Mouse (Mus musculus) lung, postnatal 14 days (tissue): ENCODE data around the gene Dennd6a.
"Not testable (repeated sequence)": the region's sequence is repeated elsewhere in the genome, so short reads cannot be mapped to it uniquely, and the experiment has no call there.

ENCODE experiments used
- DNase-seq: peaks from one replicate; pipeline ENCODE4 v3.0.0; 2021

Dennd6a gene

DNA sequence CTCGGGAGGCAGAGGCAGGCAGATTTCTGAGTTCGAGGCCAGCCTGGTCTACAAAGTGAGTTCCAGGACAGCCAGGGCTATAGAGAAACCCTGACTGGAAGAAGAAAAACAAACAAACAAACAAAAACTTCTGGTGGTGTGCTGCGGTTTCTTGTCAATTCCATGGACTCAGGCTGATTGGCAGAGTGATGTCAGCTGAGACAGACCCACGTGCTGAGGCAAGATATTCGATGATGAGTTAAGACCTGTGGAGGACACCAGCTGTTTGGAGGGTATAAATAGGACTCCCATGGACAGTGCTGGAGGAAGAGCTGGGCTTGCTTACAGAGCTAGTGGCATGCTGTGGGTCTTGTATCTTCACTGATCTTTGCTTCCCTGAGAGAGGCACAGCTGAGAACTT lies at the start of gene Dennd6a:
Gene Dennd6a (plus strand): TSS at position 301 of the 400 bp plus-strand sequence.
- DNase-seq: not testable (repeated sequence)

DNA sequence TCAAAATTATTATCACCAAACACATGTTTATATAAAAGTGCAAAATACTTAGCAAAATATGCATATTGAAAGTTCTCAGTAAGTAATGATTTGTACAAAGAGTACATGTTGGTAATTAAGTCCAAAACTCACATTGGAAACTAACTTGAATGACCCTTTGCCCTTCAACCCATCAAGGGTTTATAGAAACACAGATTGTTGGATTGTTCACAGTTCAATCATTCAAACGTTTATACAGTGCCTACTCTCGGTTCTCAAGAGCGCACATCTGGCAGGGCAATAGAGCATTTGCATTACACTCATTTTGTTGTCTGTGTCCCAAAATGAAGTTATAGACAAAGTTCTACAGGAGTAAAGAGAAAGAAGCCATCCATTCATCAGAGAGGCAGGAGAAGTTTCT lies 47.7 kb upstream of the Dennd6a start:
- DNase-seq: no peak

DNA sequence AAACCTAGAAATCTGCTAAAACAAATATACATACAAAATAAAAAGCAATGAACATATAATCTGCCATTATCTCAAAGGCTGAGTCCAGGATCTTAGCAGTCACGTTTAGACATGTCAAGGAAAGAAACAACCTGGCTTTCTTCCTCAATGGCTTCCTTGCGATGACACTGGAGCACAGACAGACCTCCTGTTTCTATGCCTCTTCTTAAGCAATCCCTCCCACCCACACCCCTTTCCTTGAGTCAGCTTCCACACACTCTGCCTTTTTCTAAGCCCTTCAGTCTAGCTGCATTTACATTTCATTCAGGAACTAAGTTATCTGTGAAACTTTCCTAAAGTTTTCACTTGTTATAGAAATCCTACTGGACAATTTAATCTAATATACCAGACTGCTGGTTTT lies 45.4 kb upstream of the Dennd6a start:
- no peak for DNase-seq

DNA sequence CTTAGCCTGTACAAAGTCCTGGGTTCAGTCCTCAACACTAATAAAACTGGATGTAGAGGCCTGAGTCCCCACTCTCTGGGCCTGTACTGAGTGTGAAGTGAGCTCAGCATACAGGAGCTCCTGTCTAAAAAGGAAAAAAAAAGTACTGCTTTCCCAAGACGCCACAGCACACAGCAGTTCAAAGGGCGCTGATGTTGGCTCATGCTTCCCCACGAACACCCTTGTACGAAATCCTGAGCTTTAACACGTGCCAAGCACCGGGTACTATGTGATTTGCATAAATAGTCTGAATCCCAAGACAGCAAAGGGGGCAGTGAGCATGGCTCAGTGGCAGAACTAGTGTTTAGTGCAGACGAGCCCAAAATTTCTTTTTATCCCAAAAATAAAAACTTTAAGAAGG lies 43.3 kb upstream of the Dennd6a start:
- DNase-seq: no peak

DNA sequence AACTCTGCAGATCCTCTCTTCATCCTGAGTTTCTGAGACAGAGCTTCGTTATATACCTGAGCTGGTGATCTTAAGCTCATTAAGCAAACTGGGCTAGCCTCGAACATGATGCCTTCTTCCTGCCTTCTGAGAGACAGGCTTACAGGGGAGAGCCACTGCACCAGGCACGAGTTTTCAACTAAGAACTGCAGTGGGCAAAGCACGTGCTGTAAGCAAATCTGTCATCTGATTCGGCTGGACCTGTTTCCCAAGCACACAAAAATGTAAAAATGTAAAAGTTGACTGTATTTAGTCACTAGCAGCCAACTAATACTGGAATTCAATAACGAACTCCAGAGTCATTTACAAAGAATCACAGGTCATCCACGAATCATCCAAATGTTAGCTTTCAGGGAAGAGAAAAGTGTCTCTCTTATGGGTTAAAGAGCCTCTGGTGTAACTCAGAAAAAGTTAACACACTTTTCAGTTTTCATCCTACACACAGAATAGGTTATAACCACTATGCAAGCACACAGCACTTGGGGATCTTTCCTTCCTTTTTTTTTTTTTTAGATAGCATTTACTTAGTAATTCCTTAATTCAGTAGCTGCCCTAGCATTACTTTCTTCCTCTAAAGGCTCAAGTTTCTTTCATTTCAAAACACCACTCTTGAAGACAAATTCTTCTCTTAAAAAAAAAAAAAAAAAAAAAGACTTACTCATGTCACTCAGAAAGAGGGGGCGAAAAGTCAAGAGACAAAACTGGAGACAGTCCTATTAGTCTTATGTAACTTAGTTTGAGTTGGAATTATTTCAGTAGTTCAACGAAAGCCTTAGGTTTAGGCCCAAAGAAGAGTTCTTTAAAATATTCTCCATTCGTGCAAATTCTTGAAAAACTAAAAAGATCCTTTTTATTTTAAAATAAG lies 42.0 kb upstream of the Dennd6a start:
- DNase-seq: no peak

DNA sequence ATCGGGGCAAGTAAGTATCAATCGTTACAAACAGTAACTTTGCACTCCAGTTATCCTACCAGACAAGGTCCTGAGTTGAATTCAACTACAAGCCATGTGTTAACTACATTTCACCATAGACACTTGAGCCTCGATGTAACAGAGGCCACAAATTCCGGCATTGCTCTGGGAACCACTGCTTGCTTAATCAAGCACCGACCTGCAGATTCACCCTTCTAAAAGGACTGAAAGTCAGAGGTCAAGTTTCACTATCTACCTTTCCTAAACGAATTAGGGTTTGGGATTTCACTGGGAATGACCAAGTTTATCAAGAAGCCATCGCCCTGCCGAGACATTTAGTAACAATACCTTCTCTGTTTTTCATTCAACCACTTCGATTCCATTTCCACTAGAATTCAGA lies 40.9 kb upstream of the Dennd6a start:
- DNase-seq: no peak

DNA sequence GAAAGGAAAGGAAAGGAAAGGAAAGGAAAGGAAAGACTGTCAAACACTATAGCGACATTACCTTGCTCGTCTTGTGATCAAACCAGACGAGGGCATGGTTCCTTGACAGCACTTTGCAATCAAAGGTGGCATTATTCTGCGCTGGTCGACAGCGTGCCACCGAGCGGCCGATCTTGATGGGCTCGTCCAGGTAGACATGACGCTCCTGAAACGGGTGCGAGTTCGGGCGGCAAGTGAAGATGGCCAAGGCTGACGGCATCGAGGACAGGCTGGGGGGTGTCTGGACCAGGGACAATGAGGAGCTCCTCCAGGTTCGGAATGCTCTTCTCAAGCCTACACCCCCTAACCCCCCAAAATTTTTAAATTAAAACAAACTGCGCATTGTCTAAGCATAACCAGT lies 40.4 kb upstream of the Dennd6a start:
- DNase-seq: no peak

DNA sequence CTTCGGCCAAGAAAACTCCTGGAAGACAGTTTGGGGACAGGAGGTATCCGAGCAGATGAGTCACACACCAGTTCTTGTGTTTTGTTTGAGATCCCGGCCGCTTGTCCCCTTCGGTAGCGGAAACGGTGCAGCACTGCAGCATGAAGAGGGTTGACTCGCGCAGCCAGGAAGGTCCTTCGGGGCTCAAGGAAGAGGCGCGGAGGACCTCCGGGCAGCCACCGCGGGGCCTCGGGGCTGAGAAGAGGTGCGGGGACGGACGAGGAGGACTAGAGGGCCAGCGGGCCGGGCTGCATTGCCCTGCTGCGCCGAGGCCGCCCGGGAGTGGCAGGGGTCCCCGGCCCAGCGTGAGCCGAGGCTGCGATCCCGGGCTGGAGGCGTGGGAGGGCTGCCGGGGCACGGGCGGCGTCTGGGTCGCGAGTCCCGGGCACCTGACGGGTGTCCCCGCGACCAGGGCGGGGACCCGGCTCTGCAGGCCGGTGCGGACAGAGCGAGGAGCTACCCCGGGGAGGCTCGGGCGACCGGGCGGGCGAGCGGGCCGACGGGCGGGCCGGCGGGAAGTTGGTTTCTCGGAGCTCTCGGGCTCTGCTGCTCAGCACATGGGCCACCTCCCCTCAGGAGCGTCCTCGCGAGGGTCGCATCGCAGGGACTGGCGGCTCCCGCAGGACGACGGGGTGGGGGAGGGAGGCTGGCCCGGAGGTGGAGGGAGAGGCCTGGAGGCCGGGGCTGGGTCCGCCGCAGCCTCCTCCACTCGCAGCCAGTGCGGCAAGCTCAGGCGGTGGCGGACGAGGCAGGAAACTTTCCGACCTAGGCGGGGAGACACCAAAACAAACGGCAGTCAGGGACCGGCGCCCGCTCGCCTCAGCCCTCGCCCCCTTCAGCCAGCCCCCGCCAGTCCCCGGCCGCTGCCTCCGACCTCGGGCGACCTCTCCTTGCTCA lies 39.6 kb upstream of the Dennd6a start:
- DNase-seq: peak; percentile 57

DNA sequence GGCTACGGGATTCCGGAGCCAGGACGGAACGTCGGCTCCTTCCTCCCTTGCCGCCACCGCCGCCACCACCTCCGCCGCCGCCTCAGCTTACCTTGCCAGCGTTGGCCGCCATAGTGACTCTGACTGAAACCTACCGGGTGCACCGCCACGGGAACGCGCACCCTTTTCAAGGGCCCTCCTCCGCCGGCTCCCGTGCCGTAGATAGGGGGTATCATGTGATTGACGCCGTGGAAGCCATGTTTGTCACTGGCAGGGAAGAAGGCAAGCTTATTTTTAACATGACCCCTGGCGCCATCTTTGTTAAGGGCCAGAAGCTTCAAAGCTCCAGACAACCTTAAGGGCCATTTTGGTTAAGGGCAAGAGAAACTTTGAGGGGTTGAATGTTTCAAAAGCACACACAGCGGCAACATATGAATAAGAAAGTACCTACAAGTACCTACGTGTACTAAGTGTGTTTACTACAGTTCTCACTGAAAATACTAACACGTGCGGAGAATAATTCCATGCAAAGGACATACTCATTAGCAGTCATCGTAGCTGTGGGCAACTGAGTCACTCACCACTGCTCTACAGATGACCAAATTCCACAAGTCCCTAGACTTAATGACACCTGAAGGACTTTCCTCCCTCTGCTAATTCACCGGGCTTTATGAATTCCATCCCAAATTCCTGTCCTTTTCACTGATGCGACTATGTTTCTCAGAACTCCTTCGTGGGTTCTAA lies 38.7 kb upstream of the Dennd6a start, which contains the start of gene Slmap:
Gene Slmap (minus strand): TSS at position 175 of the 723 bp plus-strand sequence.
- peak; percentile 100 for DNase-seq

DNA sequence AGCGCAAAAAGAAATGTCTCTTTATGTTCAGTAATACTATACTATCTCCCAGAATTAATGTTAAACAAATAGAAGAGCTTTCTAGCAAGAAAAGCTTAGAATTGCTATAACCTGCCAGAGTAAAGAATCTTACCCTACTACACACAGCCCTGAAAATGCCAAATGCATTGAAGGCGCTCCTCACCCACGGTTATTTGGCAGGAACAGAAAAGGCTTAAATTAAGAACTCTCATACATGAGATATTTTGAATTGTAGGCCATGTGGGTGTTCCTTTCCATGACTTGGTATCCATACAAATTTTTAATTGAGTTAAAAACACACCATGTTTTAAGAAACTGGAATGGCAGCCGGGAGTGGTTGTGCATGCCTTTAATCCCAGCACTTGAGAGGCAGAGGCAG lies 34.4 kb upstream of the Dennd6a start:
- no peak for DNase-seq

DNA sequence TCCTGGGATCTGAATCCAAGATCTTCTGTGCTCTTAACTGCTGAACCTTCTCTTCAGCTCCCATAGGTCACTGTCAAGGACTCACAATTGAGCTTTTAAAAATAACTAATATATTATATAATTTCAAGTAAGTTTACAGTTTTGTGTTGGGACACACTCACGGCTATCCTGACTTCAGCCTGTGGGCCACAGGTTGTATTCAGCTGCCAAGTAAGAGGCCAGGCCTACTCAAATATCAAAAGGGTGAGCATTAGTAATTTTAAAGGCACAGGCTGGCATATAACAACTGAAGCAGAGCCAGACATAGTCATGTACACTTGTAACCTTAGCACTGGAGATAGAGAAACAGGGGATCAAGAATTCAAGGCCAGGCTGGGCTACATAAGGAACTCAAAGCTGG lies 33.1 kb upstream of the Dennd6a start:
- DNase-seq: no peak

DNA sequence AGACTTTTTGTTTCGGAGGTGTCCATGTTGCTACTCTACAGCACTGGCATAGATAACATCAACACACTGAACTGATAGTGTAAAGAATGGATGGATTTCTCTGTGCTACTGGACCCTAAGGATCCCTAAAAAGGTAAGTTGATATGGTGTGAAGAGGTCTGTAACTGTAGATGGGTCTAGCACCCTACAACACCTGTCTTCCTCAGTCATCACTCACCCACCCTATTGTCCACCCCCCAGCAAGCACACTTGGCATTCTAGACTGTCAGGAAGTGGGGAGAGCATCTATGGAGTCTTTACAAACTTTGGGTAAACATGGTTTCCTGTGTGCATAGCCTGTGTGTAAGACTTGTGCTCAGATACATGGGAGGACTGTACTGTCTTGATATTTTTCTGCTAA lies 31.5 kb upstream of the Dennd6a start:
- DNase-seq: no peak

DNA sequence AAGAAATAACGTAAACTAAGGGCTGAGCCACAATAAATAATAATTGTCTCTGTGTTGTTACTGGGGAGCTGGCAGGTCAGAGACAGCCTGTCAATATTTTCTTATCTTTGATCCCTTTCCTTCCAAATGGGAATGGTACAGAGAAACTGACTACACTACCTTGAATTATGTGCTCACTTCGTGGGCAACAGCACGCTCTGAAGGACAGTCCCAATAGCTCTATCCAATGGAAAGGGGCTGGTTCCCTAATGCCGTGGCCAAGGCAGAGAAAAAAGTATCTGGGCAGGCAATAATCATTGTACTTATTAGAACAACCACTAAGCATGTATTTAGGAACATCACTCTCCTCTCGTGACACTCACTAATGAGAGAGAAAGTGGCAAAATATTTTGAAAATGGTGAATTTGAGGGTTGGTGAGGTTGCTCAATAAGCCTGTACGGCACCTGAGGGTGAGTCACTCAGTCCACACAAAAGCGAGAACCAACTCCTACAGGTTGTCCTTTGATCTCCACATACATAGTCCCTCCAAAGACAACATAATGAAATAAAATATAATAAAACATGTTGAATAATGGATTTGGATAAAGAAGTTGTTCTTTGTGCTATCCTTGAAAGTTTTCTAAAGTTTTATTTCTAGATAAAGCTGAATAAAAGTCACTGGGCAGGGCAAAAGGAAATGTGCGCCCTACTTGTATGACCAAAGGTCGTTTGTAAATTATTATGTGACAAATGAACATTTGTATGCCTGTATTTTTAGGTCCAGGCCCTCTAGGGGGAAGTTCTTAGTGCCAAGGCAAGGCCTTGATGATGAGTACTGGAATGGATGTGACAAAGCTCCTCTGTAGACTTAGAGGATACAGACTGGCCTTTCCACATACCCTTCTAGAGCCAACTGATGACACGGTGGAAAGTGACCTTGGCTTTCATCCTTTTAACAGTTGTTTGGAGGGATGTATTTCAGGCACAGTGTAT lies 25.9 kb upstream of the Dennd6a start:
- no peak for DNase-seq

DNA sequence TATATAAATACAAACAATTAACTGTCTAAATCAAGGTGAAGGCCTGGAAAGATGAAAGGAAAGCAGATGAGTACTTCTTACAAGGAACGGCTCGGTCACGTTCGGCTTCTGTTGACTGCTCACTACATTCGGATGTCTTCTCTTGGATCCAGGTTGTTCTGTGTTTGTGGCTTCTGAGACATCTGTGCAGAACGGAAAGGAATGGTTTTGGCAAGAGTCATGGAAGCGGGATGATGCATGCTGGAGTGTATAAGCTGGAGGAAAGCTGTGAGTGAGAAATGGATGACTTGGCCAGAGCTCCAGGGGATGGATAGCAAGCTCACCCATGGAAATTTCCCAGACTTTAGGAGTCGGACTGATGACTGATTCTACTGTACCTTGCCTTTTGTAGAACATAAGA lies 22.9 kb upstream of the Dennd6a start:
- no peak for DNase-seq

DNA sequence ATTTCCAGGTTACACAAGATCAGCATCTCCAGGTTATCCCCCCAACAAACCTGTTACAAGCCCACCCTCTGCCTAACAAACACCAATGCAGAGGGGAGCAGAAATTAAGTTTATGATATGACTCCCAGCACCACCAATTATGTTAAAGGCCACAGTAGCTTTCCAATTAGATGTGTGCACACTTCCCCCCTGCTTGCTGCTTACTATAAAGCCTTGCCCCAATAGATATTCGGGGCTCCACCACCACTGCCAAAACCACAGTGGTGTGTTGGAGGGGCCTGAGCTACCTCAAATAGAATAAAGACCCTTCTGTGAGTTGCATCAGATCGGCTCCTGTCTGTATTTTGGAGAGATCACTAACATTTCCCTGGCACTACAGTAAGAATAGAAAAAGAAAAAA lies 21.2 kb upstream of the Dennd6a start:
- DNase-seq: no peak

DNA sequence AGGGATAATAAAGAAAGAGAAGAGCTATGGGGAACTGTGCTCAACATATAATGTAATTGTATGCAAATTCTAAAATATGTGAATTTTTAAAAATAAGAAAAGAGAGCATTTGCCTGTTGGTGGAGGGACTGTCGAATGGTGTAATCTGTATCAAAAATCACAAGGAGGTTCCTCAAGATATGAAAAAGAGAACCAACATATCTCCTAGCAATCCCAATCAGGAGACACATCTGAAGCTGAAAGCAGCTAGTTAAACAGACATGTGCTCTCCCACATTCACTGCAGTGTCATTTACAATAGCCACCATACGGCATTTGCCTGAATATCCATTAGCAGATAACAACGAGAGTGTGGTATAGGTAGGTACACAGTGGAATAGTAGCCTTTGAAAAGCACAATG lies 20.8 kb upstream of the Dennd6a start:
- no peak for DNase-seq

DNA sequence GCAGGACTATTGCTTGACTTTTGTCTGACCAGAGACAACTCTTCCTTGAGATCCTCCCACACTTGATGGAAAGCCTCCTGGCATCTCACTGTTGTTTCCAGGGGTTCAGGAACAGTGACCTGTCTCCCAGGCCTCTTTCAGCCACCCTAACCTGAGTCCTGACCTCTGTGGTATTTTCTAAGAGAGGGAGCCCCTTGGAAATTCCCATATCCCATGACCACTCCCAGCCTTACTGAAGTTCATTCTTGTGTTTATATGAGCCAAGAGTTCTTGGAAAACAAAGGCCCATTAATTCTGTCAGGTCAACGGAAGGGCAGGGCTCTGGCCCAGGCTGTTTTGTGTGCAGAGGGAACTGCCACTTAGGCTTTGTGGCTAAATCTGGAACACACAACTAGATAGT lies 16.1 kb upstream of the Dennd6a start:
- DNase-seq: no peak

DNA sequence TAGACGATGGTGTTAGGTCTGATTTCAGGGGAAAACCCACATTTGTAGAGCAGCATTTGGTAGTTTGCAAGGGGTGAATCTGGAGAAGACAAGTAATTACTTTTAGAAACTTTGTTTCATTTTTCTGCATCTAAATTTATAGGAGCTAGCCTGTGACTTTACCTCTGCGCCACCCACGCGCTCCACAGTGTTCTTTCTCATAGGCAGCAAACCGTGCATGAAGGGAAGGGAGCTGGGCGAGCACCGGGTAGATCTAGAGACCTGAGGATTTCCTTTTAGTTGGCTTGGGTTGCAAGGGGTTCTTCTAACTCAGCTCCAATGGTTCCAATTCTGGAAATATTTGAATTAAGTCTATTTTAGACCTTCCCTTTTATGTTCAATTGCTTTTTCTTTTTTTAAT lies 15.1 kb upstream of the Dennd6a start:
- no peak for DNase-seq

DNA sequence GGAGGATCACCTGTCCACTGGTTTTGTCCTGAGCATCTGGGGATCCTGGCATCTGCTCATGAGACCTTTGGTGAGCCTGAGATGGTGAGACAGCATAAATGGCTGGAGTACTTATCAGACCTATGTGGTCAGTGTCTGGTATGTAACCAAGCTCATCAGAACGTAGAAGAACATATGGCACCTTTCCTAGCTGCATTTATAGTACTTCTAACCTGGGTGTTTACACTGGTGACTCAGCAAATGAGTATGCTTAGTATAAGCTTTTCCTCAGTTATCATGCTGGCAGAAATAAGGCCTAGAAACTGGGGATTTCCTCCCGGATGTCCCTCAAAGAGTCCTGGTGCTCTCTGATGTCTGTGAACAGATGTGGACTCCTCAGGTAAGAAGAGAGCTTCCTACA lies 11.4 kb upstream of the Dennd6a start:
- no peak for DNase-seq

DNA sequence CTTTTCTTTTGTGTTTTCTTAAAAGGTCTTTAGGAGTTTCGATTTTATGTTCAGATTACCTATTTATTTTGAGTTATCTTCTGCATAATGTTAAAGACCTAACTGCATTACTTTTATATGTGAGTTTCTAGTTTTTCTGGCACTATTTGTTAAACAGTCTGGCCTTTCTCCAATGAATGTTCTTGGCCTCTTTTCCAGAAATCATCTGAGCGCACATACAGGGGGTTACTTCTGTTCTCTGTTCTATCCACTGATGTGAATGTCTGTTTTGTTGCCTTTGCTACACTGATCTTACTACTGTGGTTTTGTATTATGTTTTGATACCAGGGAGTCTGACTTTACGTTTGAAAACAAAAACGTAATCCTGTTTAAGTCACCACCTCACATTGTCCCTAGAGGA lies 3.8 kb upstream of the Dennd6a start:
- DNase-seq: no peak

DNA sequence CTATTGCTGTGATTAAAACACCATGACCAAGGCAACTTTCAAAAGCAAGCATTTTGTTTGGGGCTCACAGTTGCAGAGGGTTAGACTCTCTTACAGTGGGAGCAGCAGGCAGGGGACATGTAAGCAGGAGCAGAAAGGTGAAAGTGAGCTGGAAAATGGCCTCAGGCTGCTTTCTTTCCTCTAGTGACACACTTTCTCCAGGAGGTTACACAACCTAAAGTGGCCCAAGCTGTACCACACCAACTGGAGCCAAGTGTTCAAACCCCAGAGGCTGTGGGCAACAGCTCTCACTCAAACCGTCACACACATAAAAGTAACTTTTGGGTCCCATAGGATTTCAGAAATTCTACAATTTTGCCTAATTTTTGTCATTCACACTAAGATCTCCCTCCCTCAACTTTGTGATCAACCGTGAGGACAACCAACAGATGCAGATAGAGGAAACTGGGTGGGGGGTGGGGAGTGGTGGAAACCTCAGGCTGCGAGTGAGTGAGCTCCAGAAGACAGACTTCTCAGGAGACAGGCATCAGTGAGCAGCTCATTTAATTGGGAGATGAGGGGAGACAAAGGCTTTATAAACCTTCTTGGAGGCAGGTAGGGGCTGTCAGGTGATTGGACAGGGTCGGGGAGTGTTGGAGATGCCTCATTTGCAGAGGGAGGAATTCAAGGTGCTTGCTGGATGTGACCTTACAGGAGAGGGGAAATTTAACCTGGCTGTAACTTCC lies 1.5 kb upstream of the Dennd6a start:
- DNase-seq: no peak
